Comparison of ENCODE assay signal across 21 mouse cellular contexts in genomic region chr7:101857094-101857493, GRCm38 (mm10). TPM values are rescaled to one million over a fixed set of nuclear protein-coding genes. Genes with fewer than 3 reads are reported as not detected.
DNase-seq lines count a peak whose midpoint lies in the region; ATAC-seq and TF ChIP-seq lines count a peak whose summit lies in the region.
"Had no signal": no experiment of that assay in that cellular context is flagged by ENCODE, and none has a peak within 500 bp of the region (broad histone marks: within the 10 kb centered on the region; RNA-seq: fewer than 3 reads in every experiment).

Gene Folr2 (minus strand): TSS chr7:101857194.

- no peak for TF ChIP-seq POLR2A in bone marrow macrophage, adult 2 months (IDR thresholded peaks at IDR 0.05; ENCODE audit: borderline replicate concordance, low read depth, low read length)

- TF ChIP-seq CTCF in stomach, postnatal 0 days (IDR thresholded peaks at IDR 0.05; ENCODE audit: low read depth), result no peak
- no peak for TF ChIP-seq CTCF in bone marrow macrophage, adult 2 months (IDR thresholded peaks at IDR 0.05; ENCODE audit: low read depth, low read length)

- no peak for DNase-seq in stomach, postnatal 0 days (ENCODE audit: low spot score)
- DNase-seq in gonadal fat pad, adult 2 months (ENCODE audit: low read depth), result no peak
- DNase-seq in hindbrain, embryonic 14.5 days (ENCODE audit: low spot score), result no peak
- DNase-seq in right cerebral cortex, postnatal 4 days, result no peak
- DNase-seq: adrenal gland, adult 2 months; adrenal gland, postnatal 25 days; cerebellum, adult 11-12 months; cerebellum, adult 9-10 months; cerebellum, postnatal 25 days; gastrocnemius, postnatal 14 days; heart, adult 11 months; heart, postnatal 36 days had no signal

- no peaks in the 10 kb centered on the region for H3K9me3 ChIP-seq in stomach, embryonic 15.5 days
- H3K9me3 ChIP-seq in stomach, postnatal 0 days (ENCODE audit: control insufficient read depth, low read length), result no peaks in the 10 kb centered on the region
- no peaks in the 10 kb centered on the region for H3K9me3 ChIP-seq in hindbrain, embryonic 14.5 days (ENCODE audit: control insufficient read depth, low read length)
- H3K9me3 ChIP-seq: embryonic facial prominence, embryonic 13.5 days; forebrain, embryonic 12.5 days; heart, embryonic 13.5 days had no signal

- H3K27ac ChIP-seq in stomach, embryonic 15.5 days, result 0 out of 2 replicates have a peak within 1 kb of the TSS, but pooled peaks have one; percentile 51
- H3K27ac ChIP-seq in stomach, postnatal 0 days (replicated peaks), result no peak within 1 kb of the TSS
- 0 out of 2 replicates have a peak within 1 kb of the TSS, but pooled peaks have one; percentile 68 for H3K27ac ChIP-seq in bone marrow macrophage, adult 2 months (ENCODE audit: insufficient read depth, low read depth, low read length)
- H3K27ac ChIP-seq in hindbrain, embryonic 14.5 days, result no peak within 1 kb of the TSS
- H3K27ac ChIP-seq: embryonic facial prominence, embryonic 13.5 days; forebrain, embryonic 12.5 days; heart, embryonic 13.5 days had no signal

- no peak for TF ChIP-seq EP300 in stomach, postnatal 0 days (optimal IDR thresholded peaks at IDR 0.05)

- no peak within 1 kb of the TSS for H3K4me3 ChIP-seq in stomach, embryonic 15.5 days (replicated peaks)
- no peak within 1 kb of the TSS for H3K4me3 ChIP-seq in stomach, postnatal 0 days (ENCODE audit: low read depth, low read length)
- H3K4me3 ChIP-seq in bone marrow macrophage, adult 2 months (ENCODE audit: insufficient read depth, low read length), result no peak within 1 kb of the TSS
- H3K4me3 ChIP-seq in hindbrain, embryonic 14.5 days (replicated peaks; ENCODE audit: low read length), result no peak within 1 kb of the TSS
- H3K4me3 ChIP-seq: embryonic facial prominence, embryonic 13.5 days; forebrain, embryonic 12.5 days; heart, embryonic 13.5 days had no signal

- ATAC-seq in stomach, embryonic 15.5 days (ENCODE audit: insufficient read depth, low FRiP score, low read depth), result no peak
- ATAC-seq in stomach, postnatal 0 days (ENCODE audit: low FRiP score, low TSS enrichment), result no peak
- ATAC-seq in activated CD4-positive, CD25-positive, alpha-beta regulatory T cell, adult 4 months, result no peak
- ATAC-seq in hindbrain, embryonic 14.5 days (ENCODE audit: low FRiP score), result no peak
- ATAC-seq: forebrain, embryonic 16.5 days; hindbrain, embryonic 16.5 days; inflammation-experienced regulatory T-cells, adult 6 months had no signal

- no peak within 1 kb of the TSS for H3K9ac ChIP-seq in stomach, embryonic 15.5 days
- no peak within 1 kb of the TSS for H3K9ac ChIP-seq in stomach, postnatal 0 days (ENCODE audit: low read length)
- no peak within 1 kb of the TSS for H3K9ac ChIP-seq in hindbrain, embryonic 14.5 days
- H3K9ac ChIP-seq: embryonic facial prominence, embryonic 13.5 days; forebrain, embryonic 12.5 days; heart, embryonic 13.5 days had no signal

- H3K4me2 ChIP-seq in stomach, embryonic 15.5 days, result no peak within 1 kb of the TSS
- H3K4me2 ChIP-seq in stomach, postnatal 0 days (replicated peaks; ENCODE audit: low read depth), result no peak within 1 kb of the TSS
- no peak within 1 kb of the TSS for H3K4me2 ChIP-seq in hindbrain, embryonic 14.5 days (replicated peaks)
- H3K4me2 ChIP-seq: embryonic facial prominence, embryonic 13.5 days; forebrain, embryonic 12.5 days; heart, embryonic 13.5 days had no signal

- WGBS in stomach, embryonic 15.5 days, result 87% methylated on average over 4 of the region's 4 CpGs
- 78% methylated on average over 4 of the region's 4 CpGs for WGBS in stomach, postnatal 0 days
- WGBS in hindbrain, embryonic 14.5 days, result 90% methylated on average over 4 of the region's 4 CpGs

- no peaks in the 10 kb centered on the region for H3K4me1 ChIP-seq in stomach, embryonic 15.5 days
- H3K4me1 ChIP-seq in stomach, postnatal 0 days (replicated peaks; ENCODE audit: control insufficient read depth, insufficient read depth), result no peaks in the 10 kb centered on the region
- H3K4me1 ChIP-seq in bone marrow macrophage, adult 2 months (ENCODE audit: control insufficient read depth, insufficient read depth, low read length), result peaks cover 52% of the 10 kb centered on the region
- no peaks in the 10 kb centered on the region for H3K4me1 ChIP-seq in hindbrain, embryonic 14.5 days (replicated peaks; ENCODE audit: control insufficient read depth, insufficient read depth, low read length)
- H3K4me1 ChIP-seq: embryonic facial prominence, embryonic 13.5 days; forebrain, embryonic 12.5 days; heart, embryonic 13.5 days had no signal

- H3K27me3 ChIP-seq in stomach, embryonic 15.5 days (replicated peaks), result no peaks in the 10 kb centered on the region
- no peaks in the 10 kb centered on the region for H3K27me3 ChIP-seq in stomach, postnatal 0 days (ENCODE audit: control insufficient read depth, insufficient read depth, low read length)
- no peaks in the 10 kb centered on the region for H3K27me3 ChIP-seq in hindbrain, embryonic 14.5 days (ENCODE audit: control insufficient read depth, insufficient read depth, low read length)
- H3K27me3 ChIP-seq: embryonic facial prominence, embryonic 13.5 days; forebrain, embryonic 12.5 days; heart, embryonic 13.5 days had no signal

- H3K36me3 ChIP-seq in stomach, embryonic 15.5 days, result no peaks in the 10 kb centered on the region
- no peaks in the 10 kb centered on the region for H3K36me3 ChIP-seq in stomach, postnatal 0 days (ENCODE audit: control insufficient read depth, insufficient read depth, low read length)
- H3K36me3 ChIP-seq in hindbrain, embryonic 14.5 days (replicated peaks; ENCODE audit: control insufficient read depth, insufficient read depth), result no peaks in the 10 kb centered on the region
- H3K36me3 ChIP-seq: embryonic facial prominence, embryonic 13.5 days; forebrain, embryonic 12.5 days; heart, embryonic 13.5 days had no signal

RNA-seq across cellular contexts. Expression of gene Folr2, which starts in this region (rescaled TPM):
- 1.7 and 2.0 TPM in 2 replicates for polyA plus RNA-seq in stomach, embryonic 15.5 days (2015; fragmentation: Nextera tagmentation; extraction: Ambion mirVana)
- polyA plus RNA-seq in stomach, postnatal 0 days (2015; fragmentation: Nextera tagmentation; extraction: Ambion mirVana), result 1.3 and 2.0 TPM in 2 replicates
- 379 and 471 TPM in 2 replicates for polyA plus RNA-seq in bone marrow macrophage, adult 2 months (2012; ENCODE audit: insufficient read depth, insufficient read length, missing spikeins)
- polyA plus RNA-seq in gonadal fat pad, adult 2 months (2012; rRNA removed), result 54.9 and 84.6 TPM in 2 replicates
- polyA plus RNA-seq in activated CD4-positive, CD25-positive, alpha-beta regulatory T cell, adult 4 months (2017; shearing (Covaris generic)), result not detected
- 1.2 and 3.3 TPM in 2 replicates for polyA plus RNA-seq in hindbrain, embryonic 14.5 days (2014; fragmentation: Nextera tagmentation; extraction: Ambion mirVana)
- polyA plus RNA-seq: inflammation-experienced regulatory T-cells, adult 6 months had no signal

Comparison
In these comparisons a context has a peak if more than half of its experiments do, and no peak if none do; other contexts are left out.
1. RNA of gene Folr2 (polyA plus RNA-seq): 379 to 471 TPM in bone marrow macrophage, adult 2 months and 54.9 to 84.6 TPM in gonadal fat pad, adult 2 months; 1.2 to 3.3 TPM in hindbrain, embryonic 14.5 days, 1.7 to 2.0 TPM in stomach, embryonic 15.5 days, 1.3 to 2.0 TPM in stomach, postnatal 0 days and not detected in activated CD4-positive, CD25-positive, alpha-beta regulatory T cell, adult 4 months; every median in the first group is over 10 times any median in the second.
2. H3K27ac ChIP-seq: peak in stomach, embryonic 15.5 days (single experiment) and bone marrow macrophage, adult 2 months (single experiment); none in stomach, postnatal 0 days (single experiment) and hindbrain, embryonic 14.5 days (single experiment).